Mouse (Mus musculus) testis, adult 2 months (tissue): ENCODE measurements around the gene Prim1.

Experiments
- CTCF ChIP-seq: fragments of 200-500 bp; IDR thresholded peaks from 2 replicates; pipeline ENCODE4 v1.5.1; 2012; ENCODE audit warnings: low read depth, mild to moderate bottlenecking, inconsistent platforms, low read length, moderate library complexity; ENCODE audit not compliant: control insufficient read depth, insufficient read depth, insufficient replicate concordance
- POLR2A ChIP-seq: fragments of 200-500 bp; IDR thresholded peaks from 2 replicates; pipeline ENCODE4 v1.6.1; 2012; ENCODE audit warnings: low read depth, mild to moderate bottlenecking, inconsistent platforms, low read length, moderate library complexity; ENCODE audit not compliant: control insufficient read depth

DNA sequence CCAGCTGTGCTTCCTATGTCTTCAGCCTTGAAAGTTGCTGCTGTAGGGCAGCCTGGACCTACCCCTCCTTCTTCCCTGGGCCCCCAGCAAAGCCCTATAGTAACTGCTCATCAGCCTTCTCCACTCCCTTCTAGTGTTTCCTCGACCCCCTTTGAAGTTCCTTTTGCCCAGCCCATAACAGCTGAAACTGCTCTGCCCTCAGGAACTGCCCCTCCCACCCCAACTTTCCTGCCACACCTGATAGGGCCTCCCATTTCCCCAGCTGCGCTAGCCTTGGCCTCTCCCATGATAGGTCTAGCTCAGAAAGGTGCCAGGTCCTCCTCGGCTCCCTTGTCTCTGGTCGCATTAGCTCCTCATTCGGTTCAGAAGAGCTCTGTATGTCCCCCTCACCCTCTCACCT is 24.2 kb downstream of the Prim1 start:
- no peak for TF ChIP-seq CTCF
- no peak for TF ChIP-seq POLR2A
